Mouse (Mus musculus) erythroblast, embryonic 14.5 days (primary cell): ENCODE data around the gene Ahnak.

ENCODE experiments used
- GATA1 ChIP-seq: IDR thresholded peaks from 2 replicates; pipeline ENCODE4 v1.6.1; 2012; ENCODE audit warnings: low read length, inconsistent platforms, mixed read lengths
- TAL1 ChIP-seq: IDR thresholded peaks from 3 replicates; pipeline ENCODE4 v1.6.1; 2012; ENCODE audit warnings: low read length, inconsistent platforms, mixed read lengths

DNA sequence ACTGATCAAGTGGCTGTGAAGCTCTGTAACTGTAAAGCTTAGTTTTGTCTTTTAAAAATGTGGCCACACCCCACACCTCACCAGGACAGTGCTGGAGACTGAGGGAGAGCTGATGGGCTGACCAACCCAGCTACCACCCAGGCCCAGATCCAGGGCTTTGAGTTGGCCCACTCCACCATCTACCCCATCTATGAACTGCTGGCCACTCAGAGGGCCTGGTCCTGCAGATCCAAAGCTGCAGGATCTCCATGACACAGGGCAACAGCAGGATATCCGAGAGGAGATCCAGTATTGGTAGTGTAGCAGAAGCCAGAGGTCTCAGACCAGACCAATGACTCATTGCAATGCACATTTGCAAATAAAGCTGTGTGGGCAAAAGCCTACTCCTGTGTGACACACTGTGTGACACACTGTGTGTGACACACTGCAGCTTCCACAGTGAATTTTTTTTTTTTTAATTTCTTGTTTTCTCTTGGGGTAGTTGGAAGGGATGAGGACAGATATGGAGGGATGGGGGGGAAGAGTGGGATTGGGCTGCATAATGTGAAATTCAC lies 69.3 kb downstream of the Ahnak start:
- TF ChIP-seq GATA1 = no peak
- TF ChIP-seq TAL1 = no peak
